Mouse (Mus musculus) heart, embryonic 14.5 days (tissue): ENCODE results near the gene Idh3a. TPM values are rescaled to one million over a fixed set of nuclear protein-coding genes. Genes with fewer than 3 reads are reported as not detected.

ENCODE experiments used
- ATAC-seq: fragments of 200-750 bp; cut with Nextera tagmentation; 2 replicates; pipeline ENCODE4 v1.8.0; 2017; ENCODE audit warnings: low read depth, moderate TSS enrichment; ENCODE audit not compliant: insufficient number of reproducible peaks, insufficient read depth, low FRiP score
- H3K27ac ChIP-seq, 2 experiments: fragments of 200-500 bp in 1 of 2; fragments of 300-500 bp in 1 of 2; sonication (generic) in 1 of 2; replicated peaks in 1 of 2; 2 replicates each; pipeline ENCODE4 v1.5.1; 2012 to 2014; ENCODE audit warnings: low read depth in 2 of 2, low read length in 2 of 2, control low read depth in 1 of 2, mild to moderate bottlenecking in 1 of 2, mixed read lengths in 1 of 2; ENCODE audit not compliant: control insufficient read depth in 1 of 2, insufficient read depth in 1 of 2
- H3K27me3 ChIP-seq: fragments of 300-500 bp; sonication (generic); 2 replicates; pipeline ENCODE4 v1.6.1; 2014; ENCODE audit warnings: mild to moderate bottlenecking, low read length, control low read depth; ENCODE audit not compliant: control insufficient read depth, insufficient read depth
- H3K36me3 ChIP-seq: fragments of 300-500 bp; sonication (generic); 2 replicates; pipeline ENCODE4 v1.6.1; 2014; ENCODE audit warnings: mild to moderate bottlenecking, control low read depth, low read length, mixed read lengths; ENCODE audit not compliant: control insufficient read depth, insufficient read depth
- H3K4me1 ChIP-seq, 2 experiments: fragments of 200-500 bp in 1 of 2; fragments of 300-500 bp in 1 of 2; sonication (generic) in 1 of 2; 2 replicates each; pipeline ENCODE4 v1.6.1; 2012 to 2014; ENCODE audit warnings: low read length in 2 of 2, control low read depth in 1 of 2, mixed read lengths in 1 of 2; ENCODE audit not compliant: control insufficient read depth in 2 of 2, insufficient read depth in 2 of 2
- H3K4me2 ChIP-seq: fragments of 300-500 bp; sonication (generic); 2 replicates; pipeline ENCODE4 v1.6.1; 2014; ENCODE audit warnings: mild to moderate bottlenecking, low read length
- H3K4me3 ChIP-seq, 2 experiments: fragments of 200-500 bp in 1 of 2; fragments of 300-500 bp in 1 of 2; sonication (generic) in 1 of 2; 2 replicates each; pipeline ENCODE4 v1.5.1; 2012 to 2014; ENCODE audit warnings: low read length in 2 of 2, mild to moderate bottlenecking in 2 of 2, control low read depth in 1 of 2, low read depth in 1 of 2, moderate library complexity in 1 of 2; ENCODE audit not compliant: control insufficient read depth in 1 of 2, insufficient read depth in 1 of 2
- H3K9ac ChIP-seq: fragments of 300-500 bp; sonication (generic); 2 replicates; pipeline ENCODE4 v1.6.1; 2014; ENCODE audit warnings: mild to moderate bottlenecking, low read length
- H3K9me3 ChIP-seq: fragments of 300-500 bp; sonication (generic); 2 replicates; pipeline ENCODE4 v1.6.1; 2016; ENCODE audit warnings: low read length, control low read depth; ENCODE audit not compliant: control insufficient read depth
- WGBS: fragments of 180-500 bp; shearing (Covaris S2); extraction: QIAGEN DNeasy Blood & Tissue Kit; methylation state at CpG from one replicate; pipeline ENCODE4 v1.1.7; 2014; 5-methylcytosine and 5-hydroxymethylcytosine counted together
- polyA plus RNA-seq: library from polyadenylated mRNA; unstranded; fragments of >200 nt; fragmentation: Nextera tagmentation; extraction: Ambion mirVana; gene quantifications from 2 replicates; pipeline ENCODE4 v1.2.1, GENCODE M21; 2014

The Idh3a gene
- 502 and 560 TPM in 2 replicates for polyA plus RNA-seq

DNA sequence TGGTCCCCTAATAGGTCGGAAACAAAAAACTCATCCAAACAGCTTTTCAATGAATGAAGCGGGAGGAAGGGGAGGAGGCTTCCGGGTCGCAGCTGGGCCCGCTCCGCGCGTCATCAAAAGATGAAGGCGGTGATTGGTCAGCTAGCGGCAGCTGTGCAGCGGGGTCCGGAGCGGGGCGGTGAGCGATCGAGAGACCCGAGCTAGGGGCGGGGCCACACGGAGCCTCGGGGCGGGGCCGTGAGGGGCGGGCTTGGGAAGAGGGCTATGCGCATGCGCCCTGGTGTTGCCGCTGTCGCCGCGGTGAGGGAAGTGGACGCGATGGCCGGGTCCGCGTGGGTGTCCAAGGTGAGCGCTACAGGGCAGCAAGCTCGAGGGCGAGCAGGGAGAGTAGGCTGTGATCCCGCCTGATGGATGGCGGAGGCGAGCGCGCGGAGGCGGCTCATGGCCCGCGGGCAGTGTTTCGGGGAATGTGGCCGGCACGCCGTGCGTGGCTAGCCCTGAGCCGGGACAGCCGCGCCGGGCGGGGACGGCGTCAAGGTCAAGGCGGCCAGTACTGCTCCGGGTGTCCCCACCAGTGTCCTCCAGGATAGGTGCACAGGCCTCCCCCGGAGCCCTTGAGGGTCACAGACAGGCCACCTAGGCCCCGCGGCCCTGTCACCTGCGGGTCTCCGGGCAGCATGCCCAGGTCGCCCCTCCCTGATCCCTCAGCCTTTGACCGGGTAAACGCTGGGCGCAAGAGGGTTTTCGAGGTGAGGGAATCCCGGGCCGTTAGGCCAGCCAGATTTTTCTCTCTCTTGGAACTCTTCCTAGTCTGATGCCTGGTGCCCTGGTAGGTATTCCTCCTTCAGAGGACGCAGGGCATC, at the start of gene Idh3a:
TSS of gene Idh3a (plus strand) at position 136 of the 863 bp plus-strand sequence.
- Histone ChIP-seq H3K9ac (peak within 1 kb of the TSS; percentile 94), H3K4me3 (peak within 1 kb of the TSS; percentile 85 to 92), H3K9me3 (no peaks in the 10 kb centered on the region), H3K4me1 (peaks cover 0 to 15% of the 10 kb centered on the region in 2 experiments; a peak in 2 of 4 replicates), H3K36me3 (peaks cover 28% of the 10 kb centered on the region), H3K27ac (peak within 1 kb of the TSS; percentile 59 to 86), H3K27me3 (no peaks in the 10 kb centered on the region), H3K4me2 (peak within 1 kb of the TSS; percentile 66)
- WGBS: under 1% methylated on average over 67 of the region's 73 CpGs
- peak; percentile 98 for ATAC-seq

DNA sequence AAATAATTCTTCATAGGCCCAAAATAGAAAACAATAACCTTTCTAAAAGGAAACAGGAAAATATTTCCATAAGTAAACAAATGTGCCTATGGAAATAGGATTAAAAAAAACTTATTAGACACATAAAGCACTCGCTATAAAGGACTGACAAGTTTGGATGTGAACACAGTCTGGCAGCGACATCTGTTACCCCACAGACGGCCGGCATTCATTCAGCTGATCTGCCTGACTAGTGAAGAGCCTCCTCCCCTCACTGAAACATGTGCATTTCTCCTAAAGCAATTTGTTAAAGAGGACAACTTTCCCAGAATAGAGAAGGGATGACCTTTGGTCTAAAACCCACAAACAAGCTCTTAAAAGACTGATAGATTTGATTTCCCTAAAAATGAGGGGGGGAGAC, 49.1 kb upstream of the Idh3a start:
- Histone ChIP-seq H3K9me3 (no peaks in the 10 kb centered on the region), H3K4me1 (no peaks in the 10 kb centered on the region), H3K27ac (no peak overlapping the region), H3K9ac (no peak overlapping the region), H3K4me3 (no peak overlapping the region), H3K36me3 (no peaks in the 10 kb centered on the region), H3K27me3 (no peaks in the 10 kb centered on the region), H3K4me2 (no peak overlapping the region)
- 61% methylated on average over 4 of the region's 4 CpGs for WGBS
- ATAC-seq: no peak

DNA sequence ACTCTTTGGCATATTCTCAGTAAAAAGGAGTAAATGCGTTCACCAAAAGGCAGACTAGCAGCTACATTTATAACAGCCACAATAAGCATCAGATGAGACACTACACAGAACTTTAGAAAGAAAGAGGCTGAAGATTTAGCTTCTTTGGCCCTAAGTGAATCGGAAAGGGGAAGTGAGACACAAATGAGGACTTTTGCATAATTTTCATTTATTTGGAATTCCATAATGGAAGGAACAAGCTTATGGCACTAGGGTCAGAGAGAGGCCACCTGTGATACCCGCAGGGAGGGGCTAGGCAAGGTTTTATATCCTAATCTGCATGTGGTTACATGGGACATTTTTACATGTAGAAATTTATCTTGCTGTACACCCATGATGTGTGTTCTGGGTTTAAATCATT, 48.7 kb upstream of the Idh3a start:
- Histone ChIP-seq H3K27me3 (no peaks in the 10 kb centered on the region), H3K9me3 (no peaks in the 10 kb centered on the region), H3K4me2 (no peak overlapping the region), H3K27ac (no peak overlapping the region), H3K36me3 (no peaks in the 10 kb centered on the region), H3K9ac (no peak overlapping the region), H3K4me1 (no peaks in the 10 kb centered on the region), H3K4me3 (no peak overlapping the region)
- no peak for ATAC-seq
- 79% methylated on average over 3 of the region's 3 CpGs for WGBS

DNA sequence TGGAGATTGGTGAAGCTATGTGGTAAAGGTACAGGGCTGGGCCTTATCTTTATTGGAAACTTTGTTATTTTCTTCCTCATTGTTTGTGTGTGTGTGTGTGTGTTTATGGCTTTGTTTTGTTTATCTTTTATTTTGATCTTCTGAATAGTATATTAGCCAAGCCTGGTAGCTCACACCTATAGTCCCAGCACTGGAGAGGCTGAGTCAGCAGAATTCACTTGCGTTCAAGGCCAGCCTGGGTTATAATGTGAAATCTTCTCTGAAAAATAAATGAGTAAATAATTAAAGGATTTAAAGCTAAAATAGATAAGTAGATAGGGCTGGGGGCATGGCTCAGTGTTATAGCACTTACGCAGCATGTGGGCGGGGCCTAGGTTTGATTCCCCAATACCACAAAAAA, 47.9 kb upstream of the Idh3a start:
- no peak overlapping the region for H3K27ac ChIP-seq
- no peaks in the 10 kb centered on the region for H3K27me3 ChIP-seq
- no peak overlapping the region for H3K4me3 ChIP-seq
- H3K9me3 ChIP-seq: no peaks in the 10 kb centered on the region
- no peak overlapping the region for H3K9ac ChIP-seq
- no peak for ATAC-seq
- no peaks in the 10 kb centered on the region for H3K4me1 ChIP-seq
- H3K4me2 ChIP-seq: no peak overlapping the region
- no peaks in the 10 kb centered on the region for H3K36me3 ChIP-seq
- WGBS: 94% methylated on average over 3 of the region's 3 CpGs

DNA sequence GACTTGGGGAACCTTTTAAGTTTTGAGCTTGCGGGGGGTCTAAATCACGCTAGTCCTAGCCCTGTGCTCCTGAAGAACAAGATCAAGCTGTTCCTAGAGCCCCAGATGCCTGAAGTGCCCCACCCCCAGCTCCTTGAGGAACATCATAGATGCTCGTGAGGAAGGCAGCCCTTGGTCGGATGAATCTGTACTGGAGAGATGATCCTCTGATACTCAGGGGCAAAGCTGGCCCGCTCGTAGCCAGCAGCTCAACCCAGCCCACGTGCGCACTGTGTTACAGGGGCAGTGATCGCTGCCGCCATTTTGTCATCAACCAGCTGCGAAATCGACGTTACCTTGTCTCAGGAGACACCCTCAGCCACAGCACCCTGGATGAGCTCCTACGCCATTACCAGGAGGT, 47.5 kb upstream of the Idh3a start, which contains the start of gene Sh2d7:
TSS of gene Sh2d7 (plus strand) at position 301 of the 400 bp plus-strand sequence.
- H3K9ac ChIP-seq: no peak within 1 kb of the TSS
- H3K9me3 ChIP-seq: no peaks in the 10 kb centered on the region
- ATAC-seq: no peak
- no peaks in the 10 kb centered on the region for H3K36me3 ChIP-seq
- H3K4me1 ChIP-seq: no peaks in the 10 kb centered on the region; a peak in 1 of 4 replicates
- H3K4me3 ChIP-seq: no peak within 1 kb of the TSS
- H3K4me2 ChIP-seq: no peak within 1 kb of the TSS
- H3K27ac ChIP-seq: no peak within 1 kb of the TSS
- no peaks in the 10 kb centered on the region for H3K27me3 ChIP-seq
- WGBS: 90% methylated on average over 14 of the region's 14 CpGs

DNA sequence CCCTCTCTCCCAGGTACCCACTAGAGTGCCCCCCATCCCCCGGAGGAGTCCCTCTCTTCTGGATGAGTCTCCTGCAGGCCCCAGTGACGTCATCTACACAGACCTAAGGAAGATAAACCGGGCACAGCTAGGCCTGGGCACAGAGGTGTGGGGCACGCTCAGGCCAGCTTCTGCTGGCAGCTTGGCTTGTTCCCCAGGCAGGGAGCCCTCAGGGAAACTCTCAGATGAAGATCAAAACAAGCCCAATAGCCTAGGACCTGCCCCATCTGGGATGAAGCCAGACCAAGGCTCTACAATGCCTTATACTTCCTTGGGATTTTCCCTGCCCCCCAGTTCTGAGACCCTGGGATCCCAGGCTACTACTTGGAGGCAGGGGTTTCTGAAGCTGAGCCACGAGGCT, 45.3 kb upstream of the Idh3a start:
- Histone ChIP-seq H3K9ac (no peak overlapping the region), H3K36me3 (no peaks in the 10 kb centered on the region), H3K4me3 (no peak overlapping the region), H3K27me3 (no peaks in the 10 kb centered on the region), H3K4me1 (no peaks in the 10 kb centered on the region; a peak in 1 of 4 replicates), H3K27ac (no peak overlapping the region), H3K9me3 (no peaks in the 10 kb centered on the region), H3K4me2 (no peak overlapping the region)
- no peak for ATAC-seq
- 51% methylated on average over 5 of the region's 5 CpGs for WGBS

DNA sequence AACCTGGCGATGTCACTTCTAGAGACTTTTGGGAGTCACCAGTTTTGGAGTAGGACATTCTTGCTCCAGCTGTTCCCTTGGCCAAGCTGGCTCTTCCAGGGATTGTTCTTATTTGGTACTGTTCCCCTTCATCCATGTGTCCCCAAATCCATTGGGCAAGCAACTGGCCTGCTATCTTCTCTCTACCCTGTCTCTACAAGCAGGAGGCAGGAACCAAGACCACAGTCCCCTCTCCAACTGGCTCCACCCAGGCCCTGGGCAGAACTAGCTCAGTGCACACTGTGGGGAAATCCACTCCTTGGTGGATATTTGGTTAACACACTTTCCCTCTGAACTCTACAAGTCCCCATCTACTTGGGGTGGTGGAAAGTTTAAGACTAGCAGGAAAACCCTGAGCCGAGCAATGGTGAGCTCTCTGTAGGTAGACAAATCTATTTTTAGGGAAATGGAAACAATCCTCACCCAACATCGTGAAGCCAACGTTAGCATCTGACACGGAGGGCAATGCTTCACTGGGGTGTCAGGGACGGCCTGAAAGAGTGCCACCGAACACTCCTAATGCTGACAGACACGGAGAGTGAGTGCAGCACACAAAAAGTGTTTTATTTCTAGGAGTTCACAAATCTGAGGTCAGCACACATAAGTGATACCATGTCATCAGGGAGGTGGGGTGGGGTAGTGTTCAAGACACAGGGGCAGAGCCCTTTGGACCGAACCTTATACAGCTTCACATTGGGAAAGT, 41.8 kb upstream of the Idh3a start:
- Histone ChIP-seq H3K4me1 (no peaks in the 10 kb centered on the region; a peak in 1 of 4 replicates), H3K4me2 (no peak overlapping the region), H3K27me3 (no peaks in the 10 kb centered on the region), H3K9me3 (no peaks in the 10 kb centered on the region), H3K9ac (no peak overlapping the region), H3K4me3 (no peak overlapping the region), H3K36me3 (no peaks in the 10 kb centered on the region), H3K27ac (no peak overlapping the region)
- ATAC-seq: no peak
- WGBS: 65% methylated on average over 9 of the region's 9 CpGs
